Mouse (Mus musculus): Measurements from ENCODE around the gene Dlg4.

The Dlg4 gene

DNA sequence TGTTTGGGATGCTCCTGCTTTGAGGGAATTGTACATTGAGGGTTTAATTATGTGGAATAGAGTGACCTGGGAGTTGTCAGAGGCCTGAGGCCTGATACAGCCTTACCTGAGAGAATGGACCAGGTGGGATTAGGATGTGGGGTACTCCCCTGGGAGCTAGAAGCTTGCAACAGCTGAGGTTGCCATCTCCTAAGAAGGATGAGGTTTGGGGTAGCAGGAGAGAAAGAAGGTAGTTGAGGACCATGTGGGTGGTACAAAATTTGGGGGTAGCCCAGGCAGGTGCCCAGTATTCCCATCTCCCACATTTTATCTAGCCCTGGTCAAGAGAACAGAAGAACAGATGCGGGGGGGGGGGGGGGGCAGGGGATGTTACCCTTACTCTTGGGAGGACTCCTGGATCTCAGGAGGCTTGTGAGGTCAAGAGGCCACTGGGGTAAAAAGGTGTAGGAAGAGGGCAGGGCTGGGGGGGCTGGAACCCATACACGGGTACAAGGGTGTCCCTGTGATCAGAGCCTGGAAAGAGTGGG is 2.8 kb downstream of the Dlg4 start:
- no peak for DNase-seq (ENCODE audit: low read depth, low spot score)

GRCm38 (mm10) chr11:70020022-70020631 is 3.4 kb downstream of the Dlg4 start:
- peak; percentile 50 for DNase-seq (ENCODE audit: low read depth, low spot score)

GRCm38 (mm10) chr11:70020731-70021263 is 4.1 kb downstream of the Dlg4 start:
- peak; percentile 86 for DNase-seq (ENCODE audit: low read depth, low spot score)

GRCm38 (mm10) chr11:70021264-70022132 is 4.8 kb downstream of the Dlg4 start:
- peak; percentile 96 for DNase-seq (ENCODE audit: low read depth, low spot score)

DNA sequence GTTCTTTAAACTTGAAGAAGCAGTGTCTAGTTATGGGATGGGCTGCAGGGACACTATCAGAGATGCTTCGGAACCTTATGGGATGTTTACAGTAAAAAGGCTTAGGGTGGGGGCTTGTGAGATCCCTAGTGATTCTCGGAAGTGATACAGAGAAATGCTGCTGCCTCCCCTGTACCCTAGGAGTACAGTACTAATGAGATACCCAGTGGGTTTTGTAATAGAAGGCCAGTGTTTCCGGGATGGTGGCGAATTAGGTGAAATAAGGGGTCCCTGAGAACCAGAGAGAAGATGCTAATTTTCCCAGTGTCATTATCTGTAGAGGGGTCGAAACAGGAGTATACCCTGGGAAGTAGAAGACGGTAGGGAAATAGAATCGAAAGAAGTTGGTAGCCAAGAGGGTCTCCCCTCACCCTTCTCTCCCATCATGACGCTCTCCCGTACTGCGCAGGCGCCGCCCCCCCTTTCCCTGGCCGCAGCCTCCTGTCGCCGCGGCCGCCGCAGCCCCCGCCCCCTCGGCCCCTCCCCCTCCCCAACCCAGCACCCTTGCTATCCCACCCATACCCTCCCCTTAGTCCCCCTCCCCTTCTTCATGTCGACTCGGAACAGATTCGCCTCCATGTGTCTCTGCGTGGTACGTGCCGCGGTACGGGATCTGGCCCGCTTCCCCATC is 6.9 kb downstream of the Dlg4 start:
- peak; percentile 34 for DNase-seq (ENCODE audit: low read depth, low spot score)

- DNase-seq (ENCODE audit: low read depth, low spot score): no peak
Measured at GRCm38 (mm10) chr11:70024151-70024514, 7.4 kb downstream of the Dlg4 start.

- DNase-seq (ENCODE audit: low read depth, low spot score): peak; percentile 14
Measured at GRCm38 (mm10) chr11:70026689-70027088, 9.9 kb downstream of the Dlg4 start.

- peak; percentile 72 for DNase-seq (ENCODE audit: low read depth, low spot score)
Measured at GRCm38 (mm10) chr11:70027397-70027796, 10.7 kb downstream of the Dlg4 start.

GRCm38 (mm10) chr11:70028401-70029129 is 11.8 kb downstream of the Dlg4 start:
- peak; percentile 16 for DNase-seq (ENCODE audit: low read depth, low spot score)

DNA sequence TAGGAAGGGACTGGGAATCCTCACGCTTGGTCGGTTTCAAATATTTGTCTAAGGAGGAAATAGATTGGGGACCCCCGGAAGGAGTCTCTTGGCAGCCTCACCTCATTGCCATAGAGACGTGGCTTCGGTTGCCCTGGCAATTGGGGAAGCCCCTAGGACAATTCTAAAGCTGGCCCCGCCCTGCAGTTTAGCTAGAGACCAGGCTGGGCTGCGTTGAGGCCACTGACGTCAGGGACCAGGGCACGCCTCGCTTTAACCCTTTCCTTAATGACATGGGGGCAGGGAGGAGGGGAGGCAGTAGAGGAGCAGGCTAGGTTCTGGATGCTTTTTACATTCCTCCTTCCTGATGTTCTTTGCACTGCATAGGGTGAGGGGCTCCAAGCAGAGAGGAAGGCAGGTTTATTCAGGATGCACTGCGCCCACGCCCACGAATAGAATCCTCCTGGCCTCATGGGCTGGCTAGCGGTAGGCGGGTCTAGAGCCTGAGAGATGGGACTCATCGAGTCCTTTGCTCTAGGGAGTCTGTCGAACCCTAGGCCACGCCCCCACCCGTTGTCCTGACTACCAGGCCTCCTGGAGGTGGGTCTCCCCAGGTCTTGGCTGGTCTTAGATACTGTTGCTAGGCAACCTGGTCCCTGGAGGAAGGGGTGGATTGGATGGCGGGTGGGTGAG is 12.5 kb downstream of the Dlg4 start:
- DNase-seq (ENCODE audit: low read depth, low spot score): peak; percentile 94

GRCm38 (mm10) chr11:70029829-70030550 is 13.2 kb downstream of the Dlg4 start:
- DNase-seq (ENCODE audit: low read depth, low spot score): no peak

DNA sequence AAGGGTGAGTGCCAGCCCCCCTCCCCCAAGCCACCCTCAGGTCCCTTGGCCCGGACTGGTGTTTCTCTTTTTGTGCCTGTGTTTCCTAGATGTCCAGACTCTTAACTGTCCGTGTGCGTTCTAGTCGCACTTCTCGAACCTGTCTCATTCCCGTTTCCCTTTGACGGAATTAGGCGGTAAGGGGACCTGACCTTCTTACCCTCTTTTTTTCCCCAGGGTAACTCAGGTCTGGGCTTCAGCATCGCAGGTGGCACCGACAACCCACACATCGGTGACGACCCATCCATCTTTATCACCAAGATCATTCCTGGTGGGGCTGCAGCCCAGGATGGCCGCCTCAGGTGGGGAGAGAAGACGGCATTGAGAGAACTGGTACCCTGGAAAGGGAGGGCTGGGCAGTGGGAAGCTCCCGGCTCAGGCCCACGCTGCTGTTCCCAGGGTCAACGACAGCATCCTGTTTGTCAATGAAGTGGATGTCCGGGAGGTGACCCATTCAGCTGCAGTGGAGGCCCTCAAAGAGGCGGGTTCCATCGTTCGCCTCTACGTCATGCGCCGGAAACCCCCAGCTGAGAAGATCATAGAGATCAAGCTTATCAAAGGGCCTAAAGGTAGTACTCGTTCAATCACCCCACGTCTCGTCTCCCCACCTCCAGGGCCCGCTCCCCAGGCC is 14.0 kb downstream of the Dlg4 start:
- no peak for DNase-seq (ENCODE audit: low read depth, low spot score)

- DNase-seq (ENCODE audit: low read depth, low spot score): no peak
Measured at GRCm38 (mm10) chr11:70031321-70031670, 14.6 kb downstream of the Dlg4 start.

DNA sequence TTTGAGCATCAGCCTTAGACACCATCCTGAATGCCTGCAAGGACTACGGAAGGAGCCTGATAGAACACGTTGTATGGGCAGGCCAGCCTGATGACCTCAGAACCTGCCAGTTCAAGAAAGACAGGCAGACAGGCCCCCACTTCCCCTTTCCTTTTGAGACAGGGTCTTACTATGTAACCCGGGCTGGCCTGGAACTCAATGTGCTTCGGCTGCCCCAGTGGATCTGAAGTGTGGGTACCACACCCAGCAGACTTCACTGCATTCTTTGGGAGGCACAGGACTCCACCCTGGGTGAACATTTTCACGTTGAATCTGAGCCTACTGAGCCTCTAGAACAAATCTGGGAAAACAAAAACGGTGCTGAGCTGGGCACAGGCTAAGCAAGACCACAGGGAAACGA is 21.4 kb downstream of the Dlg4 start:
- no peak for DNase-seq (ENCODE audit: low read depth, low spot score)

- DNase-seq (ENCODE audit: low read depth, low spot score): no peak
Measured at GRCm38 (mm10) chr11:70039631-70040030, 22.9 kb downstream of the Dlg4 start.

- no peak for DNase-seq (ENCODE audit: low read depth, low spot score)
Measured at GRCm38 (mm10) chr11:70040184-70040583, 23.4 kb downstream of the Dlg4 start.

DNA sequence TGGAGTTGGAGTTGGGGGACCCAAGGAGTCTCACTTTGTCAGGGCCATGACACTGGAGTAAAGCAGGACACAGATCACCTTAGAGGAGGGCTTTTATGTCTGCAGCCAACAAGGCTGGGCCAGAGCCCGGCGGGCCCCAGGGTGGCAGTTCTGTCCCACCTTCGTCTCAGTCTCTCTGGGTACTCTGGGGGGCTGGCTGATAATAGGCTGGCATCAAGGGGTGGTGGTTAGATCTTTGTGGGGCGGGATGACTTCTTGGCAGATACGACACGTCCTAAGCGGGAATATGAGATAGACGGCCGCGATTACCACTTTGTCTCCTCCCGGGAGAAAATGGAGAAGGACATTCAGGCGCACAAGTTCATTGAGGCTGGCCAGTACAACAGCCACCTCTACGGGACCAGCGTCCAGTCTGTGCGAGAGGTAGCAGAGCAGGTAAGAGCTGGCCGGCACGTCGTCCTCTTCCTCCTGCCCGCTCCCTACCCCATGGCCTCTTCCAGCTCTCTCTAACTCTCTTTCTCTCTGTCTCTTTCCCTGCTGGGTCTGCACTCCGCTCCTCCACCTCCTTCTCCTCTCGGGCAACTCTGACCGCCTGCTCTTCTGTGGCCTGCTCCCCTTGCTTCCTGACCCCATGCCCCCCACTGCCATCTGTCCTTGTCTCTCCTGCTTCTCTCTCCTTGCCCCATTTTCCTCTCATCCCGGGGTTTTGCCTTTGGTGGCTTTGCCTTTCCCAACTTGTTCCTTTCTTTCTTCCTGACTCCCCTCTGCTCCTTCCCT is 25.8 kb downstream of the Dlg4 start:
- DNase-seq (ENCODE audit: low read depth, low spot score): no peak

GRCm38 (mm10) chr11:70043665-70044064 is 26.9 kb downstream of the Dlg4 start:
- DNase-seq (ENCODE audit: low read depth, low spot score): no peak

GRCm38 (mm10) chr11:70045435-70045834 is 28.7 kb downstream of the Dlg4 start:
- no peak for DNase-seq (ENCODE audit: low read depth, low spot score)
